Mouse (Mus musculus): Measurements from ENCODE around the gene Pcolce2. TPM values are rescaled to one million over a fixed set of nuclear protein-coding genes. Genes with fewer than 3 reads are reported as not detected.

The Pcolce2 gene
- total RNA-seq, 1 experiment from 2014 or later = not detected

- ATAC-seq (ENCODE audit: extremely low read depth, insufficient number of reproducible peaks, low FRiP score, poor library complexity, severe bottlenecking) = no peak
Measured at GRCm38 (mm10) chr9:95639919-95640318, 2.5 kb downstream of the Pcolce2 start.

GRCm38 (mm10) chr9:95645926-95646325, 8.5 kb downstream of the Pcolce2 start:
- no peak for ATAC-seq (ENCODE audit: extremely low read depth, insufficient number of reproducible peaks, low FRiP score, poor library complexity, severe bottlenecking)

- ATAC-seq (ENCODE audit: extremely low read depth, insufficient number of reproducible peaks, low FRiP score, poor library complexity, severe bottlenecking) = no peak
Measured at GRCm38 (mm10) chr9:95653363-95653762, 16.0 kb downstream of the Pcolce2 start.

GRCm38 (mm10) chr9:95654356-95654755, 17.0 kb downstream of the Pcolce2 start:
- ATAC-seq (ENCODE audit: extremely low read depth, insufficient number of reproducible peaks, low FRiP score, poor library complexity, severe bottlenecking) = no peak

GRCm38 (mm10) chr9:95657941-95658340, 20.5 kb downstream of the Pcolce2 start:
- no peak for ATAC-seq (ENCODE audit: extremely low read depth, insufficient number of reproducible peaks, low FRiP score, poor library complexity, severe bottlenecking)

- ATAC-seq (ENCODE audit: extremely low read depth, insufficient number of reproducible peaks, low FRiP score, poor library complexity, severe bottlenecking) = no peak
Measured at GRCm38 (mm10) chr9:95664290-95664989, 27.0 kb downstream of the Pcolce2 start.

GRCm38 (mm10) chr9:95665835-95666234, 28.4 kb downstream of the Pcolce2 start:
- no peak for ATAC-seq (ENCODE audit: extremely low read depth, insufficient number of reproducible peaks, low FRiP score, poor library complexity, severe bottlenecking)

- ATAC-seq (ENCODE audit: extremely low read depth, insufficient number of reproducible peaks, low FRiP score, poor library complexity, severe bottlenecking) = no peak
Measured at GRCm38 (mm10) chr9:95667836-95668235, 30.4 kb downstream of the Pcolce2 start.

GRCm38 (mm10) chr9:95668306-95668705, 30.9 kb downstream of the Pcolce2 start:
- no peak for ATAC-seq (ENCODE audit: extremely low read depth, insufficient number of reproducible peaks, low FRiP score, poor library complexity, severe bottlenecking)

- ATAC-seq (ENCODE audit: extremely low read depth, insufficient number of reproducible peaks, low FRiP score, poor library complexity, severe bottlenecking) = no peak
Measured at GRCm38 (mm10) chr9:95672331-95672730, 34.9 kb downstream of the Pcolce2 start.

- ATAC-seq (ENCODE audit: extremely low read depth, insufficient number of reproducible peaks, low FRiP score, poor library complexity, severe bottlenecking) = no peak
Measured at GRCm38 (mm10) chr9:95672760-95673159, 35.4 kb downstream of the Pcolce2 start.

GRCm38 (mm10) chr9:95675064-95675699, 37.8 kb downstream of the Pcolce2 start:
- ATAC-seq (ENCODE audit: extremely low read depth, insufficient number of reproducible peaks, low FRiP score, poor library complexity, severe bottlenecking) = no peak

- no peak for ATAC-seq (ENCODE audit: extremely low read depth, insufficient number of reproducible peaks, low FRiP score, poor library complexity, severe bottlenecking)
Measured at GRCm38 (mm10) chr9:95676021-95676420, 38.6 kb downstream of the Pcolce2 start.

- no peak for ATAC-seq (ENCODE audit: extremely low read depth, insufficient number of reproducible peaks, low FRiP score, poor library complexity, severe bottlenecking)
Measured at GRCm38 (mm10) chr9:95679966-95680365, 42.6 kb downstream of the Pcolce2 start.

GRCm38 (mm10) chr9:95680691-95681090, 43.3 kb downstream of the Pcolce2 start:
- no peak for ATAC-seq (ENCODE audit: extremely low read depth, insufficient number of reproducible peaks, low FRiP score, poor library complexity, severe bottlenecking)

- ATAC-seq (ENCODE audit: extremely low read depth, insufficient number of reproducible peaks, low FRiP score, poor library complexity, severe bottlenecking) = no peak
Measured at GRCm38 (mm10) chr9:95685660-95686440, 48.4 kb downstream of the Pcolce2 start.

GRCm38 (mm10) chr9:95688064-95688463, 50.7 kb downstream of the Pcolce2 start:
- ATAC-seq (ENCODE audit: extremely low read depth, insufficient number of reproducible peaks, low FRiP score, poor library complexity, severe bottlenecking) = no peak

GRCm38 (mm10) chr9:95692823-95693222, 55.4 kb downstream of the Pcolce2 start:
- no peak for ATAC-seq (ENCODE audit: extremely low read depth, insufficient number of reproducible peaks, low FRiP score, poor library complexity, severe bottlenecking)

GRCm38 (mm10) chr9:95693528-95694100, 56.2 kb downstream of the Pcolce2 start:
- no peak for ATAC-seq (ENCODE audit: extremely low read depth, insufficient number of reproducible peaks, low FRiP score, poor library complexity, severe bottlenecking)

- ATAC-seq (ENCODE audit: extremely low read depth, insufficient number of reproducible peaks, low FRiP score, poor library complexity, severe bottlenecking) = no peak
Measured at GRCm38 (mm10) chr9:95694526-95694925, 57.1 kb downstream of the Pcolce2 start.
